ENCODE assay signal across 8 mouse cellular contexts in the genomic region with DNA sequence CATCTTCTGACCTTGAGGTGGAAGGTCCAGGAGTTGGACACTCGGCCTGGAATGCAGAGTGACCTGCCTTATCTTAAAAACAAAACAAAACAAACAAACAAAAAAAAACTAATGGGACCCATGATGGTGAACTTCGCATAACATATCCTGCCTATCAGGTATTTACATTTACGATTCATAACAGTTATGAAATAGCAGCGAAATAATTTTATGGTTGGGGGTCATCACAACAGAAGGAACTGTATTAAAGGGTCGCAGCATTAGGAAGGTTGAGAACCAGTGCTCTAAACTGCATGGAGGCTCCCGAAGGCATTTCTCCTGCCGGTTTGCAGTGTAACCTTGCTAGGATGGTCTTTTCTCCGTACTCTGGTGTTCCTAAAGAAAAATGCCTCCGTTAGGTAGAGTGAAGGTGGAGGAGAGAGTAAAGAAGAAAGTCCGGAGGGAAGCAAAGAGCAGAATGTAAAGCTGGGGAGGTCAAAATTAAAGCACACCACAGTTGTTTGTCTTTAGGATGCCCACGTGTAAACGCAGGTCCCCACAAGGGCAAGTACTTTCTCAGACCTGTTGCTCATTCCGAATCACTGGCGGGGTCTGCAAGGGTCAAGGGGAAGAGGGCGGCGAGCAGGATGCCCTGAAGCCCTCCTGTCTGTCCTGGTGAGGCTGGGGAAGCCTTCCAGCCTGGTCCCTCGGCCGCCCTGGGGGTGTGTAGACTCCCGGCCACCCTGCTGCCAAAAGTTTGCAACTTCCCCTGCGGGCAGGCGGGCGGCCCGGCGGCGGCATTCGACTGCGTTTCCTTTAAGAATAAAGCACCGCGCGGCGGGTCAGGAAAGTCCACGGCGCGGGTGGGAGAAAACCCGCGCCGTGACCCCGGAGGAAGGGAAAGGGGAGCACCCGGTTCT. TPM values are rescaled to one million over a fixed set of nuclear protein-coding genes. Genes with fewer than 3 reads are reported as not detected.
DNase-seq lines count a peak whose midpoint lies in the region; ATAC-seq lines count a peak whose summit lies in the region.

No protein-coding gene starts in this region.

- H3K4me2 ChIP-seq in forebrain, embryonic 16.5 days (ENCODE audit: low read length) = peak overlapping the region; percentile 98
- peak overlapping the region; percentile 100 for H3K4me2 ChIP-seq in hindbrain, embryonic 15.5 days
- peak overlapping the region; percentile 74 for H3K4me2 ChIP-seq in liver, embryonic 12.5 days

- H3K36me3 ChIP-seq in forebrain, embryonic 16.5 days (ENCODE audit: control insufficient read depth, insufficient read depth) = no peaks in the 10 kb centered on the region
- no peaks in the 10 kb centered on the region for H3K36me3 ChIP-seq in hindbrain, embryonic 15.5 days
- H3K36me3 ChIP-seq in liver, embryonic 12.5 days = no peaks in the 10 kb centered on the region

- H3K27ac ChIP-seq in forebrain, embryonic 16.5 days (ENCODE audit: low read length) = no peak overlapping the region
- no peak overlapping the region for H3K27ac ChIP-seq in hindbrain, embryonic 15.5 days (replicated peaks)
- no peak overlapping the region for H3K27ac ChIP-seq in liver, embryonic 12.5 days

- H3K9me3 ChIP-seq in forebrain, embryonic 16.5 days (ENCODE audit: control insufficient read depth, low read length) = no peaks in the 10 kb centered on the region
- H3K9me3 ChIP-seq in hindbrain, embryonic 15.5 days = no peaks in the 10 kb centered on the region
- H3K9me3 ChIP-seq in liver, embryonic 12.5 days (replicated peaks) = no peaks in the 10 kb centered on the region

- H3K4me1 ChIP-seq in forebrain, embryonic 16.5 days (replicated peaks; ENCODE audit: control insufficient read depth, insufficient read depth, low read length) = peaks cover 12% of the 10 kb centered on the region
- peaks cover 11% of the 10 kb centered on the region for H3K4me1 ChIP-seq in hindbrain, embryonic 15.5 days (replicated peaks)
- H3K4me1 ChIP-seq in liver, embryonic 12.5 days = no peaks in the 10 kb centered on the region

- peak overlapping the region; percentile 57 for H3K4me3 ChIP-seq in forebrain, embryonic 16.5 days (replicated peaks; ENCODE audit: low read length)
- peak overlapping the region; percentile 64 for H3K4me3 ChIP-seq in hindbrain, embryonic 15.5 days
- H3K4me3 ChIP-seq in liver, embryonic 12.5 days = peak overlapping the region; percentile 59

- H3K27me3 ChIP-seq in forebrain, embryonic 16.5 days (replicated peaks; ENCODE audit: control insufficient read depth, insufficient read depth, low read length) = peaks cover 13% of the 10 kb centered on the region
- peaks cover 18% of the 10 kb centered on the region for H3K27me3 ChIP-seq in hindbrain, embryonic 15.5 days
- H3K27me3 ChIP-seq in liver, embryonic 12.5 days (replicated peaks) = peaks cover 41% of the 10 kb centered on the region

- peak overlapping the region; percentile 56; the same call in 1 of the 2 replicates for H3K9ac ChIP-seq in forebrain, embryonic 16.5 days (replicated peaks; ENCODE audit: low read depth, low read length)
- H3K9ac ChIP-seq in hindbrain, embryonic 15.5 days = peak overlapping the region; percentile 30; the same call in 1 of the 2 replicates
- H3K9ac ChIP-seq in liver, embryonic 12.5 days = no peak overlapping the region; the same call in 1 of the 2 replicates

- WGBS in forebrain, embryonic 16.5 days = 12% methylated on average over 39 of the region's 39 CpGs
- 14% methylated on average over 39 of the region's 39 CpGs for WGBS in hindbrain, embryonic 15.5 days
- WGBS in liver, embryonic 12.5 days (ENCODE audit: insufficient replicate concordance) = 11% methylated on average over 39 of the region's 39 CpGs

- peak; percentile 78 for DNase-seq in B cell, adult 2 months
- peak; percentile 11 to 39 for DNase-seq in adrenal gland, adult 18-20 months (ENCODE audit: low spot score in 2 of 2)
- DNase-seq in thymus, postnatal 14 days = peak; percentile 61
- DNase-seq in frontal cortex, adult 2 months (ENCODE audit: extremely low spot score in 1 of 2, low spot score in 1 of 2) = no peak

- peak; percentile 47; the same call in 1 of the 2 replicates for ATAC-seq in forebrain, embryonic 16.5 days
- ATAC-seq in hindbrain, embryonic 15.5 days (ENCODE audit: low FRiP score, low read depth) = no peak
- no peak for ATAC-seq in liver, embryonic 12.5 days
- 0 out of 2 replicates have a peak, but pooled peaks have one; percentile 21 for ATAC-seq in monocyte, adult 5-6 weeks (replicated peaks; ENCODE audit: insufficient number of reproducible peaks, low FRiP score, low TSS enrichment, poor library complexity, severe bottlenecking)

RNA-seq across cellular contexts. Expression of gene Mrpl39, which starts 33.1 kb away (rescaled TPM):
- total RNA-seq in adrenal gland, adult 18-20 months (2021) = 10 to 100 TPM; 43.8 to 44.5 TPM
- 32.5 and 34.2 TPM in 2 replicates for polyA plus RNA-seq in forebrain, embryonic 16.5 days (2015; fragmentation: Nextera tagmentation; extraction: Ambion mirVana)
- polyA plus RNA-seq in hindbrain, embryonic 15.5 days (2015; fragmentation: Nextera tagmentation; extraction: Ambion mirVana) = 35.6 and 37.9 TPM in 2 replicates
- polyA plus RNA-seq in liver, embryonic 12.5 days (2016; fragmentation: Nextera tagmentation; extraction: Ambion mirVana) = 33.3 and 33.4 TPM in 2 replicates
- total RNA-seq in monocyte, adult 5-6 weeks (2017) = 27.6 to 43.8 TPM (median 30.4 TPM) in 3 replicates
- 24.1 and 24.6 TPM in 2 replicates for polyA plus RNA-seq in frontal cortex, adult 2 months (2012; rRNA removed)

Comparison
In these comparisons a context has a peak if more than half of its experiments do, and no peak if none do; other contexts are left out.
1. DNase-seq: peak in B cell, adult 2 months (2 of 2), adrenal gland, adult 18-20 months (2 of 2) and thymus, postnatal 14 days (single experiment); none in frontal cortex, adult 2 months (0 of 2).
2. ATAC-seq: peak in forebrain, embryonic 16.5 days (single experiment) and monocyte, adult 5-6 weeks (single experiment); none in hindbrain, embryonic 15.5 days (single experiment) and liver, embryonic 12.5 days (single experiment).
3. Peak in every context shown above with its lines, with median percentiles within 50 percentile points of each other: H3K4me2 ChIP-seq and H3K4me3 ChIP-seq.